Mouse (Mus musculus) small intestine, adult 2 months (tissue): Measurements from ENCODE around the gene Rpgrip1l. TPM values are rescaled to one million over a fixed set of nuclear protein-coding genes. Genes with fewer than 3 reads are reported as not detected.

Source experiments
- H3K27ac ChIP-seq: fragments of 200-500 bp; 2 replicates; pipeline ENCODE4 v1.5.1; 2012; ENCODE audit warnings: low read depth, low read length, control low read depth, inconsistent platforms; ENCODE audit not compliant: insufficient read depth
- H3K27me3 ChIP-seq: fragments of 200-500 bp; 2 replicates; pipeline ENCODE4 v1.6.1; 2012; ENCODE audit warnings: mild to moderate bottlenecking, moderate library complexity, low read length, inconsistent platforms; ENCODE audit not compliant: control insufficient read depth, insufficient read depth
- H3K36me3 ChIP-seq: fragments of 200-500 bp; 2 replicates; pipeline ENCODE4 v1.6.1; 2012; ENCODE audit warnings: mild to moderate bottlenecking, low read length, control low read depth, inconsistent platforms; ENCODE audit not compliant: control insufficient read depth, insufficient read depth
- H3K4me1 ChIP-seq: fragments of 200-500 bp; 2 replicates; pipeline ENCODE4 v1.6.1; 2012; ENCODE audit warnings: low read length, inconsistent platforms, mixed read lengths; ENCODE audit not compliant: control insufficient read depth, insufficient read depth, insufficient read length
- H3K4me3 ChIP-seq: fragments of 200-500 bp; 2 replicates; pipeline ENCODE4 v1.5.1; 2012; ENCODE audit warnings: low read depth, mild to moderate bottlenecking, control low read depth, inconsistent platforms, low read length, moderate library complexity
- CTCF ChIP-seq: fragments of 200-500 bp; IDR thresholded peaks from 2 replicates; pipeline ENCODE4 v1.5.1; 2012; ENCODE audit warnings: low read depth, mild to moderate bottlenecking, control low read depth, inconsistent platforms, low read length, moderate library complexity, mixed read lengths; ENCODE audit not compliant: insufficient replicate concordance, insufficient read length; ENCODE audit errors: extremely low read depth
- POLR2A ChIP-seq: fragments of 200-500 bp; IDR thresholded peaks from 2 replicates; pipeline ENCODE4 v1.6.1; 2012; ENCODE audit warnings: low read depth, mild to moderate bottlenecking, control low read depth, inconsistent platforms, low read length, moderate library complexity
- WGBS: fragments of 180-500 bp; shearing (Covaris S2); methylation state at CpG from one replicate; pipeline ENCODE4 v1.1.7; 2018; 5-methylcytosine and 5-hydroxymethylcytosine counted together
- polyA plus RNA-seq: library from polyadenylated mRNA; depleted of rRNA; stranded (reverse); fragments of >200 nt; gene quantifications from 2 replicates; pipeline ENCODE4 v1.2.3, GENCODE M21; 2012; rRNA removed

Rpgrip1l gene
- polyA plus RNA-seq, 1 experiment: 0.70 TPM

DNA sequence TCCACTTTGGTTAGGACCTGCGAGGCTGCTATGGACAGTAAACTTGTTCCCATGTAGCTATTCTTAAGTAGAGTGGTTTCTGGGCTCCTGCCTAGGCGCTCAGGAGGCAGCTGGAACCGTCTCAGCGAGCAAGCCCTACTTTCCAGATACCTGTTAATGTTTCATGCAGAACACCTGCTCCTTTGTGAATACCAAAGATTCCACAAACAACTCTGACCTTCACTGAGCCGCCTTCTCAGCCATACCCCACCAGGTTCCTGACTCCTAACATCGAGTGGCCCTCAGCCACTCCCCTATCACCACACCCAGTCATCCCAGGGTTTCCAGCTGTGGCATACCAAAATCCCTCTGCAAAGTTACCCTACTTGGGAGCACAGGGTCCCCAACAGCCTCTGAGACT is 142.9 kb downstream of the Rpgrip1l start:
- WGBS: 34% methylated on average over 6 of the region's 6 CpGs
- Histone ChIP-seq H3K4me3 (no peak overlapping the region), H3K36me3 (no peaks in the 10 kb centered on the region)

More for the DNA sequence above, 142.9 kb downstream of the Rpgrip1l start:
- TF ChIP-seq CTCF (no peak), POLR2A (no peak)
- H3K4me1 ChIP-seq: peaks cover 8% of the 10 kb centered on the region; the same call in 1 of the 2 replicates
- peaks cover 6% of the 10 kb centered on the region; the same call in 1 of the 2 replicates for H3K27me3 ChIP-seq
- no peak overlapping the region for H3K27ac ChIP-seq

Other genes starting within 250 kb of the Rpgrip1l start
- gene Rbl2, start 243.2 kb downstream of the Rpgrip1l start, polyA plus RNA-seq: 5.4 and 10.3 TPM in 2 replicates
- 14.5 and 23.3 TPM in 2 replicates for gene Aktip, start 113.3 kb downstream of the Rpgrip1l start, polyA plus RNA-seq
- gene Fto, start 263 bp upstream of the Rpgrip1l start, polyA plus RNA-seq: 6.8 and 7.3 TPM in 2 replicates